Mouse (Mus musculus): ENCODE data around the gene Hcar2. TPM values are rescaled to one million over a fixed set of nuclear protein-coding genes. Genes with fewer than 3 reads are reported as not detected.
A peak's percentile ranks its signal among the peaks of the same experiment; 100 is the strongest.

The Hcar2 gene
- polyA plus RNA-seq, 1 experiment from 2014 or later = 0.45 TPM

DNA sequence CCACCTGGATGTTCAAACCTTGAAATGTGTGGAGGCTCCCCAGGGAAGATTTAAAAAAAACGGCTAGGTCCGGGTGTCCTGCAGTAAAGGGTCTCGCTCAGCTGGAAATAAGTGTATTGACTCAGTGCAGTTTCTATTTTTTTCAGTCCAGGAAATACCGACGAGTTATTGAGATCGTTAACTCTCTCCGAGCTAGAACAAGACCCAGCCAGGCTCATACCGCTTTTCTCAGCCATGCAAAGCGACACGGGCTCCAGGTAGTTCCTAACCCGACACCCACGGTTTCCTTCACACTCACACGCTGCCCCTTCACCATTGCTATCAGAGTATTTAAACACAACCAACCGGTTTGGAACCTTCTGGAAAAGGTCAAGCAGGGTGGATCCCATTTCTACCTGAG is 12.8 kb upstream of the Hcar2 start:
- H3K4me2 ChIP-seq (ENCODE audit: low read depth, low read length) = no peak overlapping the region
- no peaks in the 10 kb centered on the region for H3K36me3 ChIP-seq (ENCODE audit: control insufficient read depth, insufficient read depth)
- no peaks in the 10 kb centered on the region for H3K9me3 ChIP-seq (replicated peaks; ENCODE audit: control insufficient read depth, low read length)
- H3K4me3 ChIP-seq (ENCODE audit: low read depth, low read length) = no peak overlapping the region
- H3K27ac ChIP-seq (ENCODE audit: low read length) = no peak overlapping the region
- no peak for ATAC-seq (ENCODE audit: low read depth)
- H3K9ac ChIP-seq (ENCODE audit: low read depth, low read length) = no peak overlapping the region
- H3K27me3 ChIP-seq (ENCODE audit: control insufficient read depth, insufficient read depth, low read depth, low read length) = no peaks in the 10 kb centered on the region
- H3K4me1 ChIP-seq (ENCODE audit: control insufficient read depth, low read depth, low read length) = no peaks in the 10 kb centered on the region
- WGBS (ENCODE audit: insufficient replicate concordance) = 33% methylated on average over 14 of the region's 14 CpGs

- 50% methylated on average over 5 of the region's 5 CpGs for WGBS (ENCODE audit: insufficient replicate concordance)
These were observed 8.9 kb upstream of the Hcar2 start for GRCm38 (mm10) chr5:123874177-123874576.

GRCm38 (mm10) chr5:123869615-123870014 is 4.3 kb upstream of the Hcar2 start:
- ATAC-seq (ENCODE audit: low read depth) = no peak
- 61% methylated on average over 4 of the region's 4 CpGs for WGBS (ENCODE audit: insufficient replicate concordance)
- no peaks in the 10 kb centered on the region for H3K4me1 ChIP-seq (ENCODE audit: control insufficient read depth, low read depth, low read length)

More at GRCm38 (mm10) chr5:123874177-123874576, 8.9 kb upstream of the Hcar2 start:
- Histone ChIP-seq H3K4me1 (ENCODE audit: control insufficient read depth, low read depth, low read length) (no peaks in the 10 kb centered on the region), H3K4me3 (ENCODE audit: low read depth, low read length) (no peak overlapping the region), H3K9me3 (replicated peaks; ENCODE audit: control insufficient read depth, low read length) (no peaks in the 10 kb centered on the region), H3K4me2 (ENCODE audit: low read depth, low read length) (no peak overlapping the region), H3K9ac (ENCODE audit: low read depth, low read length) (no peak overlapping the region), H3K27ac (ENCODE audit: low read length) (no peak overlapping the region), H3K36me3 (ENCODE audit: control insufficient read depth, insufficient read depth) (no peaks in the 10 kb centered on the region), H3K27me3 (ENCODE audit: control insufficient read depth, insufficient read depth, low read depth, low read length) (no peaks in the 10 kb centered on the region)
- ATAC-seq (ENCODE audit: low read depth) = no peak

GRCm38 (mm10) chr5:123866457-123866856 is 1.2 kb upstream of the Hcar2 start:
- Histone ChIP-seq H3K9ac (ENCODE audit: low read depth, low read length) (no peak overlapping the region), H3K4me1 (ENCODE audit: control insufficient read depth, low read depth, low read length) (peaks cover 2% of the 10 kb centered on the region; the same call in 1 of the 2 replicates), H3K27ac (ENCODE audit: low read length) (no peak overlapping the region), H3K27me3 (ENCODE audit: control insufficient read depth, insufficient read depth, low read depth, low read length) (0 out of 2 replicates have a peak, but pooled peaks cover 2% of the 10 kb centered on the region), H3K36me3 (ENCODE audit: control insufficient read depth, insufficient read depth) (no peaks in the 10 kb centered on the region), H3K9me3 (replicated peaks; ENCODE audit: control insufficient read depth, low read length) (no peaks in the 10 kb centered on the region), H3K4me3 (ENCODE audit: low read depth, low read length) (no peak overlapping the region), H3K4me2 (ENCODE audit: low read depth, low read length) (no peak overlapping the region)
- 54% methylated on average over 4 of the region's 4 CpGs for WGBS (ENCODE audit: insufficient replicate concordance)
- ATAC-seq (ENCODE audit: low read depth) = no peak

More at GRCm38 (mm10) chr5:123869615-123870014, 4.3 kb upstream of the Hcar2 start:
- H3K9ac ChIP-seq (ENCODE audit: low read depth, low read length) = no peak overlapping the region
- no peaks in the 10 kb centered on the region for H3K36me3 ChIP-seq (ENCODE audit: control insufficient read depth, insufficient read depth)
- no peaks in the 10 kb centered on the region for H3K27me3 ChIP-seq (ENCODE audit: control insufficient read depth, insufficient read depth, low read depth, low read length)
- no peaks in the 10 kb centered on the region for H3K9me3 ChIP-seq (replicated peaks; ENCODE audit: control insufficient read depth, low read length)
- no peak overlapping the region for H3K4me3 ChIP-seq (ENCODE audit: low read depth, low read length)
- H3K4me2 ChIP-seq (ENCODE audit: low read depth, low read length) = no peak overlapping the region
- H3K27ac ChIP-seq (ENCODE audit: low read length) = no peak overlapping the region

- peaks cover 2% of the 10 kb centered on the region; the same call in 1 of the 2 replicates for H3K4me1 ChIP-seq (ENCODE audit: control insufficient read depth, low read depth, low read length)
- H3K9me3 ChIP-seq (replicated peaks; ENCODE audit: control insufficient read depth, low read length) = no peaks in the 10 kb centered on the region
- H3K36me3 ChIP-seq (ENCODE audit: control insufficient read depth, insufficient read depth) = no peaks in the 10 kb centered on the region
- no peak overlapping the region for H3K4me2 ChIP-seq (ENCODE audit: low read depth, low read length)
- WGBS (ENCODE audit: insufficient replicate concordance) = 72% methylated on average over 14 of the region's 14 CpGs
- H3K9ac ChIP-seq (ENCODE audit: low read depth, low read length) = no peak overlapping the region
- 0 out of 2 replicates have a peak, but pooled peaks cover 2% of the 10 kb centered on the region for H3K27me3 ChIP-seq (ENCODE audit: control insufficient read depth, insufficient read depth, low read depth, low read length)
- ATAC-seq (ENCODE audit: low read depth) = no peak
- no peak overlapping the region for H3K4me3 ChIP-seq (ENCODE audit: low read depth, low read length)
- H3K27ac ChIP-seq (ENCODE audit: low read length) = no peak overlapping the region
These were observed 1.4 kb downstream of the Hcar2 start for GRCm38 (mm10) chr5:123863934-123864333.

DNA sequence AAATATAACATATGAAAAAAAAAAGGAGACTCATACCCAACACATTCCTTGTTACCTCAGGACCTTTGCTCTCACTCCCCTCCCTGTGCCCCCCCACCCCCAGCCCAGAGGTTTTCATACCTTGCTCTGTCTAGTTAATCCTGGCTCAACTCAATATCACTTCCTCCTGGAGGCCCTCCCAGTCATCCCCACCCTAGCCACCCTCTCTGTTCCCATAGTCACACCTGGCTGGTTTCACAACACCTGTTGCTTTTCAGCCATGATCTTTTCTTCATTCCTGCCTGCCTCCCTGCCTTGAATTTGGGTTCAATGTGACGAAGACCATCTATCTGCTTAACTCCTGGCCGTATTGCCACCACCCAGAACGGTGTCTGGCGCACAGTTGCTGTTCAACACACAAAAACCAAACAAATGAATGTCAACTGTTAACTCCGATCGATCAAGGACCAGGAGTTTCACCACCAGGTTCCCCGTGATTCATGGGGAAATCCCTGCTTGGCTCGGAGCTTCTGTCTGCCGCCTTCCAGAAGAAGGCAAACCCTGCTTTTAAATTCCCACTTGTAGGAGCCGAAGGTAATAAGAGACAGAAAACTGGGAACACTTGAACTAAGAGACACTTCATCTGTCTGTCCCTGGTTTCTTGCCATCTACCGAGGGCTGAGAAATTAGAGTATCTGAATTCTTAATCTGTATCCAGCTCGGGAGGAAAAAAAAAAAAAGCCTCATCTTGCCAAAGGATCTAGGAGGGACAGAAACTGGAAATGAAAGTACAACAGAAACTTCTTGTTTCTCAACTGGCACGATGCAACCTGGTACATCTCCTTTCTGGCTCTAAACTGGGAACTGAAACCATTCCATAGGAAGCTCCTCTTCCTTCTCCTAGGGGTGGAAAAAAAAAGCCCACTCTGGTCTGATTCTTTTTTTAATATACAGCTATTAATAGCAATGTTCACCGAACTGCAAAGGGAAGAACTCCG is 2.6 kb downstream of the Hcar2 start:
- no peaks in the 10 kb centered on the region for H3K9me3 ChIP-seq (replicated peaks; ENCODE audit: control insufficient read depth, low read length)
- H3K27ac ChIP-seq (ENCODE audit: low read length) = peak overlapping the region; percentile 20; the same call in 1 of the 2 replicates
- H3K9ac ChIP-seq (ENCODE audit: low read depth, low read length) = no peak overlapping the region
- ATAC-seq (ENCODE audit: low read depth) = peak; percentile 19; the same call in 1 of the 2 replicates
- peaks cover 2% of the 10 kb centered on the region; the same call in 1 of the 2 replicates for H3K4me1 ChIP-seq (ENCODE audit: control insufficient read depth, low read depth, low read length)
- H3K36me3 ChIP-seq (ENCODE audit: control insufficient read depth, insufficient read depth) = no peaks in the 10 kb centered on the region
- WGBS (ENCODE audit: insufficient replicate concordance) = 54% methylated on average over 15 of the region's 15 CpGs
- peak overlapping the region; percentile 31; the same call in 1 of the 2 replicates for H3K4me2 ChIP-seq (ENCODE audit: low read depth, low read length)
- no peak overlapping the region for H3K4me3 ChIP-seq (ENCODE audit: low read depth, low read length)
- H3K27me3 ChIP-seq (ENCODE audit: control insufficient read depth, insufficient read depth, low read depth, low read length) = 0 out of 2 replicates have a peak, but pooled peaks cover 2% of the 10 kb centered on the region

- H3K27ac ChIP-seq (ENCODE audit: low read length) = no peak overlapping the region
- H3K9me3 ChIP-seq (replicated peaks; ENCODE audit: control insufficient read depth, low read length) = no peaks in the 10 kb centered on the region
- no peak for ATAC-seq (ENCODE audit: low read depth)
- H3K27me3 ChIP-seq (ENCODE audit: control insufficient read depth, insufficient read depth, low read depth, low read length) = no peaks in the 10 kb centered on the region
- WGBS (ENCODE audit: insufficient replicate concordance) = 34% methylated on average over 11 of the region's 11 CpGs
- H3K36me3 ChIP-seq (ENCODE audit: control insufficient read depth, insufficient read depth) = no peaks in the 10 kb centered on the region
- H3K9ac ChIP-seq (ENCODE audit: low read depth, low read length) = no peak overlapping the region
- no peak overlapping the region for H3K4me2 ChIP-seq (ENCODE audit: low read depth, low read length)
- H3K4me1 ChIP-seq (ENCODE audit: control insufficient read depth, low read depth, low read length) = peaks cover 2% of the 10 kb centered on the region; the same call in 1 of the 2 replicates
- H3K4me3 ChIP-seq (ENCODE audit: low read depth, low read length) = no peak overlapping the region
These were observed 6.5 kb downstream of the Hcar2 start for GRCm38 (mm10) chr5:123858798-123859197.

DNA sequence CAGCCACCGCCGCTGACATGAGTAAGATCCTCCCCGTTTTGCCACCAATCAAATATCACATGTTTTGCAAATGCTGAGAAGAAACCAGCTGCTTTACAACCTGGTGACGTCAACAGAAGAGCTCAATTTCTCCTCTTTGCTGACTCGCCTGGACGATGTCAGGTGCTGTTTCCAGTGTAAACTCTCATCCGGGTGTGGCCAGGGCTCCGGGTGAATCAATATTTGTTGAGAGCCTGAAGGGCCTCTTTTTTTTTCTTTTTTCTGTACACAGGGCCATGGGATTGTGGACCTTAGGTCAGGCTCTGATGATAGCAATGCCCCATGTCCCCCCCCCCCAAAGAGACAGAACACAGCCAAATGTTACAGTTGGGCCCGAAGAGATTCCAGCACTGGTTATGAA is 10.8 kb downstream of the Hcar2 start:
- H3K36me3 ChIP-seq (ENCODE audit: control insufficient read depth, insufficient read depth) = no peaks in the 10 kb centered on the region
- 65% methylated on average over 9 of the region's 9 CpGs for WGBS (ENCODE audit: insufficient replicate concordance)
- peak; percentile 84 for ATAC-seq (ENCODE audit: low read depth)
- H3K27ac ChIP-seq (ENCODE audit: low read length) = 0 out of 2 replicates have a peak overlapping the region, but pooled peaks have one; percentile 29
- H3K9me3 ChIP-seq (replicated peaks; ENCODE audit: control insufficient read depth, low read length) = no peaks in the 10 kb centered on the region
- no peak overlapping the region for H3K9ac ChIP-seq (ENCODE audit: low read depth, low read length)
- H3K4me2 ChIP-seq (ENCODE audit: low read depth, low read length) = peak overlapping the region; percentile 25
- H3K4me1 ChIP-seq (ENCODE audit: control insufficient read depth, low read depth, low read length) = no peaks in the 10 kb centered on the region; the same call in 1 of the 2 replicates
- no peaks in the 10 kb centered on the region for H3K27me3 ChIP-seq (ENCODE audit: control insufficient read depth, insufficient read depth, low read depth, low read length)
- H3K4me3 ChIP-seq (ENCODE audit: low read depth, low read length) = no peak overlapping the region

All from liver, embryonic 16.5 days (tissue).